Mouse (Mus musculus) liver, postnatal 0 days (tissue): ENCODE results near the gene A730071L15Rik. TPM values are rescaled to one million over a fixed set of nuclear protein-coding genes. Genes with fewer than 3 reads are reported as not detected.

Experiments used
- ATAC-seq: fragments of 200-750 bp; cut with Nextera tagmentation; 2 replicates; pipeline ENCODE4 v1.8.0; 2017; ENCODE audit warnings: mild to moderate bottlenecking, moderate library complexity
- DNase-seq: peaks from one replicate; pipeline ENCODE4 v3.0.0-alpha.2; 2016
- H3K27ac ChIP-seq: fragments of 300-500 bp; sonication (generic); 2 replicates; pipeline ENCODE4 v1.5.1; 2014; ENCODE audit warnings: antibody characterized with exemption, moderate library complexity, mild to moderate bottlenecking, low read depth
- H3K27me3 ChIP-seq: fragments of 300-500 bp; sonication (generic); 2 replicates; pipeline ENCODE4 v1.6.1; 2014; ENCODE audit warnings: low read length, control low read depth, mixed read lengths; ENCODE audit not compliant: insufficient read depth
- H3K36me3 ChIP-seq: fragments of 300-500 bp; sonication (generic); replicated peaks from 2 replicates; pipeline ENCODE4 v1.6.1; 2014; ENCODE audit warnings: mild to moderate bottlenecking, control low read depth, low read length, moderate library complexity, mixed read lengths; ENCODE audit not compliant: insufficient read depth
- H3K4me1 ChIP-seq: fragments of 300-500 bp; sonication (generic); 2 replicates; pipeline ENCODE4 v1.6.1; 2014; ENCODE audit warnings: antibody characterized with exemption, mild to moderate bottlenecking, control low read depth; ENCODE audit not compliant: insufficient read depth
- H3K4me2 ChIP-seq: fragments of 300-500 bp; sonication (generic); 2 replicates; pipeline ENCODE4 v1.6.1; 2014; ENCODE audit warnings: low read depth, mild to moderate bottlenecking, low read length, moderate library complexity, mixed read lengths
- H3K4me3 ChIP-seq: fragments of 300-500 bp; sonication (generic); 2 replicates; pipeline ENCODE4 v1.5.1; 2014; ENCODE audit warnings: low read depth, low read length
- H3K9ac ChIP-seq: fragments of 300-500 bp; sonication (generic); replicated peaks from 2 replicates; pipeline ENCODE4 v1.6.1; 2014; ENCODE audit warnings: mild to moderate bottlenecking, moderate library complexity
- H3K9me3 ChIP-seq: fragments of 300-500 bp; sonication (generic); 2 replicates; pipeline ENCODE4 v1.6.1; 2016; ENCODE audit warnings: mild to moderate bottlenecking, control low read depth, low read length, mixed read lengths
- CTCF ChIP-seq: sonication (generic); IDR thresholded peaks from 2 replicates; pipeline ENCODE4 v1.5.1; 2016; ENCODE audit warnings: antibody characterized with exemption, low read depth
- EP300 ChIP-seq: IDR thresholded peaks from 2 replicates; pipeline ENCODE4 v1.6.1; 2016; ENCODE audit warnings: antibody characterized with exemption, low read depth, mild to moderate bottlenecking
- WGBS: fragments of 180-500 bp; shearing (Covaris S2); extraction: QIAGEN DNeasy Blood & Tissue Kit; methylation state at CpG from one replicate; pipeline ENCODE4 v1.1.7; 2014; ENCODE audit not compliant: insufficient replicate concordance; 5-methylcytosine and 5-hydroxymethylcytosine counted together
- polyA plus RNA-seq: library from polyadenylated mRNA; unstranded; fragments of >200 nt; fragmentation: Nextera tagmentation; extraction: Ambion mirVana; gene quantifications from 2 replicates; pipeline ENCODE4 v1.2.1, GENCODE M21; 2015

Gene A730071L15Rik
- 0.28 and 0.31 TPM in 2 replicates for polyA plus RNA-seq

DNA sequence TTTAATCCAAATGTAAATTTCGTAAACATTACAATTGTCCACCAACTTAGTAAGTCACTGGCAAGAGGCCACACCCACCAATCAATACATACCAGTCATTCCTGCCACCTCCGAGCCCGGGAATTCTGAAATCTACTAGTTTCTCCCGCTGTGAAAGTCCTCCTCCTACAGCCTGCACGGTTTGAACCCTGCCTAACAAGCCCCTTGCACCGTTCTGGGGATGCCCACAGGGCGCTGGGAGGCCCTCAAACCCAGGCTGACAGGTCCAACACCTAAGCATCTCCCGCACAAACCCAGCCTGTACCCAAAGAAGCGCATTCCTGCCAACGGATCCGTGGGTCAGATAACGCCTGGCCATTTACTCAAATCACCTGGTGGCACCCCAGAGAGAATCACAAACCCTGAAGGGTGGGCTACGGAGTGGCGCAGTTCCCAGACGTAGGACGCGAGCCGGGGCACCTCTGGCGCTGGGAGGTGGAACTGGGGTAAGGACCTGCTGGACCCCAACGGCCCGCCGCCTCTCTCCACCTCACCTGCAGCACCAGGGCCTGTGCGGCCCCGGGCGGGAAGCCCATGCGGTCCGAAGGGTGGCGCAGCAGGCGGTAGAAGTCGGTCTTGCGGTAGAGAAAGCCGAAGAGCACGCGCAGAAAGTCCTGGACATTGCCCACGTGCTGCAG lies at the start of gene A730071L15Rik:
Gene A730071L15Rik, plus strand, starts transcription at position 620 of the 677 bp plus-strand sequence.
- Histone ChIP-seq H3K36me3 (0 out of 2 replicates have a peak, but pooled peaks cover 3% of the 10 kb centered on the region), H3K27ac (peak within 1 kb of the TSS; percentile 92), H3K27me3 (no peaks in the 10 kb centered on the region), H3K9me3 (no peaks in the 10 kb centered on the region), H3K4me1 (peaks cover 18% of the 10 kb centered on the region), H3K4me3 (peak within 1 kb of the TSS; percentile 98), H3K4me2 (peak within 1 kb of the TSS; percentile 96), H3K9ac (peak within 1 kb of the TSS; percentile 93)
- TF ChIP-seq EP300: no peak
- TF ChIP-seq CTCF: peak; percentile 11; the same call in 1 of the 2 replicates
- DNase-seq: peak; percentile 52
- WGBS: 1% methylated on average over 35 of the region's 35 CpGs
- ATAC-seq: peak; percentile 53

DNA sequence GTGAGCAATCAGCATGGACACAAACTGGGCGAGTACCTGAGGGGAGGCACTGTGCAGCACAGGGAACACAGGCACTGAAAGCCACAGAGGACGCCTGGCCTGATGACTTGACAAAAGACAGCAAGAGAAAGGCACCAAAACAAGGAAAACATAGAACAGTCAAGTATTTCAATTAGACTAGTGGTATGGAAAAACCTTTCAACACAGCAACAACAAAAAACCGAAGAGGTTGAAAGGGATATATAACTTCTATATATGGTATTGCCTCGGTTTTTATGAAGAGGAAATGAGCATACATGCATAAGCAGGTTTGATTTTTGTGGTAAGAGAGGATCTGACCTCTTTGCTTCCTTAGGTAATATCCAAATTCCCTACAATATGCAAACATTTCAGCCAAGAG lies 47.0 kb upstream of the A730071L15Rik start:
- no peak overlapping the region for H3K9ac ChIP-seq
- ATAC-seq (no peak), DNase-seq (no peak)
- no peaks in the 10 kb centered on the region for H3K9me3 ChIP-seq
- H3K27me3 ChIP-seq: no peaks in the 10 kb centered on the region
- WGBS: 65% methylated on average over 4 of the region's 4 CpGs
- H3K4me3 ChIP-seq: no peak overlapping the region
- H3K36me3 ChIP-seq: peaks cover 12% of the 10 kb centered on the region
- TF ChIP-seq CTCF: no peak
- no peak for TF ChIP-seq EP300
- no peak overlapping the region for H3K4me2 ChIP-seq
- no peak overlapping the region for H3K27ac ChIP-seq
- H3K4me1 ChIP-seq: peaks cover 12% of the 10 kb centered on the region; the same call in 1 of the 2 replicates

DNA sequence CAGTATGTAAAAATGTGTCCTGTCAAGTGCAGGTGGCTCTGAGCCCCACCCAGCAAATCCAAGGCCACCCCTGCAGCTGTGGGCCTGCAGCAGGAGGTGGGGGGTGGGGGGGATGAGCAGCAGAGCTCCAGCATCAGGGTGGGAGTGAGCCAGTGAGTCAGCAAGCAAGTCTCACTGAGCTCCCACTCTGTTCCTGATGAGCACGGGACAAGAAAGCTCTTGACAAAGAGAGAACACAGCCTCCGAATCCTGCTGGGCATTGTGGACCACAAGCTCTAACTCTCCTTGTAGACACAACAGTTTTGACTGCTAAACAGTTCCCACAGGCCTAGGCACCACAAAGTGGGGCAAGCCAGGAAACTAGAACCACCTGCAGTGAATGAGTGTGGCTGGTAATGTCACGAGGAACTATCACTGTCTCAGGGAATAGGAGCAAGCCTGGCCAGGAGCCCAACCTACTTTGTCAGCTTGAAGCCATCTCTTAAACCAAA lies 45.6 kb upstream of the A730071L15Rik start:
- ATAC-seq: no peak
- no peak overlapping the region for H3K9ac ChIP-seq
- DNase-seq: no peak
- TF ChIP-seq CTCF: no peak
- no peak for TF ChIP-seq EP300
- H3K4me3 ChIP-seq: no peak overlapping the region
- WGBS: 53% methylated on average over 3 of the region's 3 CpGs
- no peaks in the 10 kb centered on the region for H3K9me3 ChIP-seq
- peaks cover 14% of the 10 kb centered on the region for H3K4me1 ChIP-seq
- no peak overlapping the region for H3K27ac ChIP-seq
- H3K4me2 ChIP-seq: no peak overlapping the region
- H3K27me3 ChIP-seq: no peaks in the 10 kb centered on the region
- H3K36me3 ChIP-seq: peaks cover 5% of the 10 kb centered on the region

DNA sequence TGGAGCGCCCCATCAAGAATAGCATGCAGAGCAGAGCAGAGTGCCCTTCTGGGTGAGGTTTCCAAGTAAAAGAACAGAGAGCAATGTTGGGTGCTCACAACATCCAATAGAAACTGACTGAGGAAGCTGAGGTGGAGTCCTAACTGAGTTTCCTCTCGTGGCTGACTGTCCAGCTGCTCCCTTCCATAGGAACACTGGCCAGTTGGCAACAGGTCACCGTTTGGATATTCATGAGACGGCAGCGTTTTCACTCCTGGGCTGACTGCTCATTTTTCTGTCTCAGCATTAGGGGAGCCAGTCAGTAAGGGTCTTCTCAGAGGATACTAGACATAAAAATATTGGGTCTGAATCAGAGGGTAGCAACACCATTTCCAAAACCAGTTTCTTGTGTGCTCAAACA lies 43.2 kb upstream of the A730071L15Rik start:
- Histone ChIP-seq H3K36me3 (no peaks in the 10 kb centered on the region), H3K27me3 (no peaks in the 10 kb centered on the region), H3K27ac (no peak overlapping the region), H3K9me3 (no peaks in the 10 kb centered on the region), H3K9ac (no peak overlapping the region), H3K4me2 (no peak overlapping the region), H3K4me1 (peaks cover 33% of the 10 kb centered on the region), H3K4me3 (no peak overlapping the region)
- DNase-seq (no peak), ATAC-seq (no peak)
- 79% methylated on average over 5 of the region's 5 CpGs for WGBS
- TF ChIP-seq CTCF (no peak), EP300 (no peak)

DNA sequence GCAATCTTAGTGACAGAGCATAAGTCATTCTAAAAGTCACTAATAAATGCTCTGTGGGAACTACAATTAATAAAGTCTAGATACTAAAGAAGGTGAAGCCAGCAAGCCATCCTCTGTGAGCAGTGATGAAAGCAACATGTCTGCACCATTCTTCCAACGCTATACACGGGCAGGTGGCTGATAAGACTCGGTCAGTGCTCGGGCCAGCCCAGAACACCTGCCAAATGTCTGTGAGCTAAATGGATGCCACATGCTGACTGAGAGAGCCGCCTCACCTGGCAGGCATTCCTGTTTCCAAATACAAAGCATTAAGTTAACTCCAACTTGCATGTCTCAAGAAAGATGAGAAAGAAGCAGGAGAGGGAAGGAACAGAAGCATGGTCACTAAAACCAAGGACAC lies 42.7 kb upstream of the A730071L15Rik start:
- no peak for DNase-seq

DNA sequence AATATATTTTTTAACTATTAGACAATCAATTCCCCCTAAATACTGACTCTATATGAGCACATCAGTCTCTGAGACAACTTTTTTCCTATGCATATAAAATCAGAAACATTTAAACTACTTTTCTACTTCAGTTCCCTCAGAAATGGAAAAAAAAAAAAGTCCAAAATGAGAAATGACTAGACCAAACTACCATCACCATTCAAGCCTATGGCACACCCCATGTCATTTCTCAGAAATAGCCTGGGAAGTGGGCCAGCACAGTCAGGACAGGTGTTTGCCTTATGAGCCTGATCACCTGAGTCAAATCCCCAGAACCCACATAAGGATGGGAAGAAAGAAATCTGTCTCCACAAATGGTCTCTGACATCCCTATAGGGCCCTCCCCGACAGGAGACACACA lies 41.3 kb upstream of the A730071L15Rik start:
- no peak overlapping the region for H3K4me3 ChIP-seq
- WGBS: 85% methylated on average over 1 of the region's 1 CpGs
- no peak for TF ChIP-seq EP300
- TF ChIP-seq CTCF: no peak
- ATAC-seq (no peak), DNase-seq (no peak)
- no peaks in the 10 kb centered on the region for H3K36me3 ChIP-seq
- no peak overlapping the region for H3K4me2 ChIP-seq
- no peaks in the 10 kb centered on the region for H3K27me3 ChIP-seq
- no peaks in the 10 kb centered on the region for H3K9me3 ChIP-seq
- peaks cover 41% of the 10 kb centered on the region for H3K4me1 ChIP-seq
- no peak overlapping the region for H3K9ac ChIP-seq
- peak overlapping the region; percentile 80; the same call in 1 of the 2 replicates for H3K27ac ChIP-seq

More for the DNA sequence above, 42.7 kb upstream of the A730071L15Rik start:
- Histone ChIP-seq H3K27ac (no peak overlapping the region), H3K4me2 (no peak overlapping the region), H3K9ac (no peak overlapping the region), H3K9me3 (no peaks in the 10 kb centered on the region), H3K4me3 (no peak overlapping the region), H3K27me3 (no peaks in the 10 kb centered on the region), H3K4me1 (peaks cover 33% of the 10 kb centered on the region), H3K36me3 (no peaks in the 10 kb centered on the region)
- no peak for TF ChIP-seq EP300
- TF ChIP-seq CTCF: no peak
- 77% methylated on average over 5 of the region's 5 CpGs for WGBS
- ATAC-seq: no peak
